Mouse (Mus musculus): ENCODE data around the gene Rasgrf2.

DNA sequence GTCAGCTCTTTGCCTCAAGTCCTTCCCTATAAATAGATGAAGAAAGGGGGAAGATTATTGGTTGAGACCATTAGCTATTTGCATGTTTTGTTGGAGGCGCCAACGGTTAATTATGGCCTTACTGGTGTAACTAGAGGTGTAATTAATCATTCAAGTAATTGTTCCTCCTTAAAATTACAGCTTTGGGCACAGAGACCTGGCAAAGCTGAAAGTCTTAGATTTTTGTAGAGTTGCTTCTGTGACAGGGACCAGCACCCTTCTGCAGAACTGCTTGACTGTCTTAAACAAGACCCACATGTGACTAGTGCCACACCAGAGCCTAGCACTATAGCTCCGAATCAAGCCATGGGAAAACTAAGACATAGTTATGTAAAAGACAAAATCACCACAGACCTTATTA, 134.5 kb downstream of the Rasgrf2 start:
- TF ChIP-seq CTCF (IDR thresholded peaks at IDR 0.05; ENCODE audit: low read depth, low read length) (no peak), TAL1 (conservative IDR thresholded peaks at IDR 0.05; ENCODE audit: low read depth, low read length) (no peak), POLR2AphosphoS5 (IDR thresholded peaks at IDR 0.05; ENCODE audit: insufficient replicate concordance, low read depth, low read length) (no peak), GATA1 (IDR thresholded peaks at IDR 0.05; ENCODE audit: borderline replicate concordance, low read length) (no peak), GATA2 (IDR thresholded peaks at IDR 0.05; ENCODE audit: borderline replicate concordance, low read depth, low read length) (no peak)

All from G1E (cell line).